Mouse (Mus musculus) neural tube, embryonic 12.5 days (tissue): Measurements from ENCODE around the gene Zcchc7. TPM values are rescaled to one million over a fixed set of nuclear protein-coding genes. Genes with fewer than 3 reads are reported as not detected.

ENCODE experiments used
- ATAC-seq: fragments of 200-750 bp; cut with Nextera tagmentation; 2 replicates; pipeline ENCODE4 v1.8.0; 2017; ENCODE audit warnings: low read depth, mild to moderate bottlenecking, moderate TSS enrichment, moderate library complexity; ENCODE audit not compliant: low FRiP score
- H3K27ac ChIP-seq: fragments of 300-500 bp; sonication (generic); 2 replicates; pipeline ENCODE4 v1.5.1; 2016
- H3K27me3 ChIP-seq: fragments of 300-500 bp; sonication (generic); replicated peaks from 2 replicates; pipeline ENCODE4 v1.6.1; 2016; ENCODE audit warnings: mild to moderate bottlenecking
- H3K36me3 ChIP-seq: fragments of 300-500 bp; sonication (generic); 2 replicates; pipeline ENCODE4 v1.6.1; 2016; ENCODE audit warnings: mild to moderate bottlenecking
- H3K4me1 ChIP-seq: fragments of 300-500 bp; sonication (generic); 2 replicates; pipeline ENCODE4 v1.6.1; 2016
- H3K4me2 ChIP-seq: fragments of 300-500 bp; sonication (generic); replicated peaks from 2 replicates; pipeline ENCODE4 v1.6.1; 2016; ENCODE audit warnings: mild to moderate bottlenecking
- H3K4me3 ChIP-seq: fragments of 300-500 bp; sonication (generic); 2 replicates; pipeline ENCODE4 v1.5.1; 2016
- H3K9ac ChIP-seq: fragments of 300-500 bp; sonication (generic); 2 replicates; pipeline ENCODE4 v1.6.1; 2016; ENCODE audit warnings: mild to moderate bottlenecking
- H3K9me3 ChIP-seq: fragments of 300-500 bp; sonication (generic); 2 replicates; pipeline ENCODE4 v1.6.1; 2016; ENCODE audit warnings: mild to moderate bottlenecking
- WGBS: fragments of 180-500 bp; shearing (Covaris S2); methylation state at CpG from one replicate; pipeline ENCODE4 v1.1.7; 2016; 5-methylcytosine and 5-hydroxymethylcytosine counted together
- polyA plus RNA-seq: library from polyadenylated mRNA; unstranded; fragments of >200 nt; fragmentation: Nextera tagmentation; extraction: Ambion mirVana; gene quantifications from 2 replicates; pipeline ENCODE4 v1.2.1, GENCODE M21; 2016

Gene Zcchc7
- polyA plus RNA-seq, 1 experiment from 2014 or later, result 28.2 TPM

DNA sequence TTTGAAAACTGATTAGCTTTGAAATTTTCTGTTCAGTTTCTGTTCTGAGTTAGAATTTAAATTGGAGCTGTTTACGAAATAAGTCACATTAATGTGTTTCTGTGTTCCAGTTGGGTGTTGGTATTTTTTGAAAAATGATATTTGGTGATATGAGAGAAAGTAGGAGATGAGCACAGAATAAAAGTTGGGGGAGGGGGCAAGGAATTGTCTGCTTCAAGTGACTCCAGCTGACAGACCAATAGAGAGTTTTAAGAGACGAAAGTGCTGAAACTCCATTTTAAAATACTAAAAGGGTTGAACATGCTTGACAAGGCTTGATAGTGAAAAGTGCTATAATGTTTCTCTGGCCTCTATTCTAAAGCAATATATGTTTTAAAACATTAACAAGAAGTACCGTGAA is 21.4 kb downstream of the Zcchc7 start:
- no peak overlapping the region for H3K27ac ChIP-seq
- H3K9ac ChIP-seq, result no peak overlapping the region
- no peak overlapping the region for H3K4me3 ChIP-seq
- WGBS, result 84% methylated on average over 3 of the region's 3 CpGs
- H3K4me1 ChIP-seq, result no peaks in the 10 kb centered on the region
- no peaks in the 10 kb centered on the region for H3K9me3 ChIP-seq
- H3K4me2 ChIP-seq, result no peak overlapping the region
- H3K27me3 ChIP-seq, result no peaks in the 10 kb centered on the region
- no peaks in the 10 kb centered on the region for H3K36me3 ChIP-seq
- no peak for ATAC-seq

DNA sequence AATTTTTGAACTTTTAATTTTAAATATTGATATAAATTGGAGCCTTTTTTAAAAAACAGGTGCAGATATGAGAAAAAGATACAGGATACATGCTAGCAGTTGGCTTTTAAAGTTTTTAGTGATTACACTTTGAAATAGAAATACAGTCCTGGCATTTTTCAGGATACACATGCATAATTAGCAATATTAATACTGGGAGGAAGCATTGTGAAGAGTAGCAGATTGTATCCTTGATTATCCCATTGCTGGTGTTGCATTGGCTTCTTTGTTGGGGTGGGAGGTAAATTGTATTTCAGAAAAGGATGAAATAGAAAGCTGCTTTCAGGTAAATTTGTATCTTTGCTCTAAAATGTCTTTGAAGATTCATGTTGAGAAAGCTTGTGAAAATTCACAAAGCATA is 22.0 kb downstream of the Zcchc7 start:
- no peaks in the 10 kb centered on the region for H3K36me3 ChIP-seq
- no peak overlapping the region for H3K4me2 ChIP-seq
- H3K27me3 ChIP-seq, result no peaks in the 10 kb centered on the region
- no peak overlapping the region for H3K9ac ChIP-seq
- no peak overlapping the region for H3K4me3 ChIP-seq
- no peak overlapping the region for H3K27ac ChIP-seq
- no peak for ATAC-seq
- H3K9me3 ChIP-seq, result no peaks in the 10 kb centered on the region
- no peaks in the 10 kb centered on the region for H3K4me1 ChIP-seq

DNA sequence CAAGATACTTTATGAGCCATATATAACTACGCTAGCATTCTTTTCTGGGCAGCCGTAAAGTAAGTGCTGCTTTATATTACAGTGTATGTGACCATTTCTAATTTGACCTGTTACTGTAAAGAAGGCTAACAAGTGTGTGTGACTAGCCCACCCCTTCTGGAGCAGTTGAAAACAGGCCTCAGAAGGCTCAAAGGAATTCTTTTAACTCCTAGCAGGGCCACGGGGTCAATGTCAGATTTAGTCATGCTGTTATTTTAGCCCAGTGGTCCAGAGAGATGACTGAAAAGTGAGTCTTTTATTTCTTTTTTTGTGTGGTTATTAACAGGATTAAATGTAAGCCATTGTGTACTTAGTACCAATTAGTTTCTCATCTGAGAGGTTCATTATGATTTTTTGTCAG is 22.6 kb downstream of the Zcchc7 start:
- Histone ChIP-seq H3K27ac (no peak overlapping the region), H3K36me3 (no peaks in the 10 kb centered on the region), H3K4me2 (no peak overlapping the region), H3K4me3 (no peak overlapping the region), H3K9ac (no peak overlapping the region), H3K9me3 (no peaks in the 10 kb centered on the region), H3K27me3 (no peaks in the 10 kb centered on the region), H3K4me1 (0 out of 2 replicates have a peak, but pooled peaks cover under 1% of the 10 kb centered on the region)
- 38% methylated on average over 3 of the region's 3 CpGs for WGBS
- no peak for ATAC-seq

DNA sequence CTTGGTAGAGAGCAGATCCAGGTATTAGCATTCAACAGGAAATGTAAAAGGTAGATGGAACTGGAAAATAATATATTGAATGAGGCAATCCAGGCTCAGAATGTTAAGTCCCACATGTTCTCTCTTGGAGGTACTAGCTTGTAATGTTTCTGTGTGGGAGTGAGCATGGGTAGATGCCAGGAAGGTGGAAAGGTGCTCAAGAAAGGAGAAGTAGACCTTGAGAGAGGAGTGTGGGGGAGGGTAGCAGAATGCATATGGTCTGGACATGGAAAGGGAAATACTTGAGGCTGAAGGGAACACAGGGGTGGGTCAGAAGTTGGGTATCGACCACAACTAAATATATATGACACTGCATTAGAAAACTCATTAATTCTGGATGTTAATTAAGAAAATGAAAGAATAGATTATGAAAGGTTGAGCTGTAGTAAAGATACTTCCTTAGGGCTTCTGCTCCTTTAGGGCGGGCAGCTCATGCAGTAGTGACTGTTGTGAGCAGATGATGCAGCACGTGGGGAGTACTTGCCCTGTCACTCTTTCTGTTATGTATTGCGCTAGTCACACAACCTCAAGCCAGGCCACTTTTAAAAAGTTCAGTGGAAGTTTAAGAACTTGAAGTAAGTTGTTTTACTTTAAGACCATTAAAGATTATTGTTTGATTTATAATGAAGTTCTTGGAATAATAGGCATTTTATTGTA is 24.9 kb downstream of the Zcchc7 start:
- Histone ChIP-seq H3K4me2 (no peak overlapping the region), H3K4me3 (no peak overlapping the region), H3K9ac (no peak overlapping the region), H3K36me3 (no peaks in the 10 kb centered on the region), H3K9me3 (no peaks in the 10 kb centered on the region), H3K27me3 (no peaks in the 10 kb centered on the region), H3K27ac (no peak overlapping the region), H3K4me1 (0 out of 2 replicates have a peak, but pooled peaks cover 4% of the 10 kb centered on the region)
- WGBS, result 70% methylated on average over 4 of the region's 4 CpGs
- ATAC-seq, result no peak

DNA sequence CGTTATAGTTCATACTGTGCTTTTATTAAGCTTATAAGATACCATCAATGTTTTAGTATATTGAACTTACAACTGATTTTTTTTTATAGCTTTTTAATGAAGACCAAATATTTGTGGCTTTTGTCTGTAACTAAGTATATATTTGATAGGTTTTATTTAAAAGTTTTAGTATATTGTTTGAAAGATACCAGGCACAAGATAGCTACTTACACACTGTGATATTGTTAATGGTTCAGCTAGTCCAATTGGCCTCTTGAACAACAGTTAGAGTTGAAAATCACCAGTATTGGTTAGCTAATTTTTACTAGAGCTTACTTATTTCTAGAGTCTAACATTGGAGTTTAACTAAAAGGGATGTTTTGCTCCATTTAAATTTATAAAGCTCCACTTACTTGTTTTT is 25.8 kb downstream of the Zcchc7 start:
- H3K9me3 ChIP-seq, result no peaks in the 10 kb centered on the region
- H3K4me1 ChIP-seq, result 0 out of 2 replicates have a peak, but pooled peaks cover 4% of the 10 kb centered on the region
- no peak overlapping the region for H3K9ac ChIP-seq
- no peak overlapping the region for H3K27ac ChIP-seq
- H3K36me3 ChIP-seq, result no peaks in the 10 kb centered on the region
- no peak for ATAC-seq
- whole genome bisulfite sequencing, result 86% methylated on average over 1 of the region's 1 CpGs
- no peak overlapping the region for H3K4me2 ChIP-seq
- no peaks in the 10 kb centered on the region for H3K27me3 ChIP-seq
- H3K4me3 ChIP-seq, result no peak overlapping the region

DNA sequence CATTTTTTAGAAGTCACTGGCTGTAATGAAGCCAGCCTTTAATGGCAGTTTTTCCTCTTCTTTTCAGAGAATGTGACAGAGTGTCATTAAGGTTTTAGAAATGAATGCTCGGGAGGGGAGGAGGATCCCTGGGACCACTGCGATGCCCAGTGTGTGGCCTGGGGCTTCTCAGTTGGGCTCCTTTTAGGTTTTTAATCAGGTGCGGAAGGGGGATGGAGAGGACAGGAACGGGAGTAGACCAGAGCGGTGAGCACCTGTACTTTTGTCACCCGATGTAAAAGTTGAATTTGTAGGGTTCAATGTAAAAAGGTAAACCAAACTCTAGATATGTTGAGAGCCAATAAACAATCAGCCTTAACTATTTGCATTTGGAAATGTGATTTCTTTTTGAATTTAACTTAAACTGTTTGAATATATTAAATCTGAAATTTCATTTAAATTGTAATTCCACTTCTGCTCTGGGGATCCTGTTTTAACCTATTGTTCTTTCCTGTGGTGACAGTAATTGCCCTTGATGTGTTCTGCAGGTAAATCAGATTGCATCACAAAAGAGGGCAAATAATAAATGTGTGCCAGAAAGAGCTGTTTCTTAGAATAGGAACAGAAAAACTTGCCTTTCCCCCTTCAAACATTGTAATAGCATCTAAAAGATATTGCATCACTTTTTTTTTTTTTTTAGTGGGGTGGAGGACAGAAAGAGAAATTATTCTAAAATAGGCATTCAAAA is 28.1 kb downstream of the Zcchc7 start:
- Histone ChIP-seq H3K36me3 (no peaks in the 10 kb centered on the region), H3K4me3 (no peak overlapping the region), H3K9ac (no peak overlapping the region), H3K9me3 (no peaks in the 10 kb centered on the region), H3K4me1 (0 out of 2 replicates have a peak, but pooled peaks cover 4% of the 10 kb centered on the region), H3K4me2 (no peak overlapping the region), H3K27me3 (no peaks in the 10 kb centered on the region), H3K27ac (no peak overlapping the region)
- ATAC-seq, result no peak
- WGBS, result 10% methylated on average over 6 of the region's 6 CpGs

DNA sequence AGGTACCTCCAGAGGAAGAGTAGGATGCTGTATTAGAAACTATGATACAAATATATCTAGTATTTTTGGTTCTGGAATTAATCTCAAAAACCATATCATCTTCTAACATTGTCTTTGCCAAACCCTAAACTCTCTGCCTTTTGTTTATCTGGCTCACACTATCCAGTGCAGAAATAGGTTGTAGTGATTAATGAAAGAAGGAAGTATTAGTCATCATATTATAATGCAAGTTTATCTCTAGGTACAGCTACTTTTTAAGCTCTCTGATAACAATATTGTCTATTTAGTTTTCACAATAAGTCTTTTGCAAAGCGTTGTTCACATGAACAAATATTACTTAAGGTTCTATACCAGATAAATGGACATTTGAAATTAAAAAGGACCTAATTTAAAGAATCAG is 57.2 kb downstream of the Zcchc7 start:
- Histone ChIP-seq H3K27me3 (no peaks in the 10 kb centered on the region), H3K4me2 (no peak overlapping the region), H3K27ac (no peak overlapping the region), H3K4me3 (no peak overlapping the region), H3K9ac (no peak overlapping the region), H3K4me1 (no peaks in the 10 kb centered on the region), H3K9me3 (no peaks in the 10 kb centered on the region), H3K36me3 (no peaks in the 10 kb centered on the region)
- 97% methylated on average over 1 of the region's 1 CpGs for WGBS
- no peak for ATAC-seq

DNA sequence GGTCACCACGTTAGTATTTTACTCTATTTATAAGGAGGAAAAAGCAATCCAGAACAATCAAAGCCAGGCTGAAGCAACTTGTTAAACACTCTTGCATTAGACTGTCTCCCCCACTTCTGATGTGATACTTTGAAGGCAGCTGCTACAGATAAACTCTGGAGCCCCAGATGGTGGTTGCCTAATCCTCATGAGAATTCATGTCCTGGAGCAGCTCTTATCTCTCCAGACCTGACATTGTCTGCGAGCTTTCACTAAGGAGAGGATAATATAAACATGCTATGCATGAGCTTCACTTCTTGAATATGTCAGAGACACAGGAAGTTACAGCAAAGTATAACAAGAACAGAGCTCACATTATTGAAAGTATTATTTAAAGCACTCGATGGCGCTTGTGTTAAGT is 58.1 kb downstream of the Zcchc7 start:
- Histone ChIP-seq H3K9me3 (no peaks in the 10 kb centered on the region), H3K36me3 (no peaks in the 10 kb centered on the region), H3K4me1 (no peaks in the 10 kb centered on the region), H3K4me3 (no peak overlapping the region), H3K9ac (no peak overlapping the region), H3K27ac (no peak overlapping the region), H3K27me3 (no peaks in the 10 kb centered on the region), H3K4me2 (no peak overlapping the region)
- WGBS, result 79% methylated on average over 4 of the region's 4 CpGs
- no peak for ATAC-seq

DNA sequence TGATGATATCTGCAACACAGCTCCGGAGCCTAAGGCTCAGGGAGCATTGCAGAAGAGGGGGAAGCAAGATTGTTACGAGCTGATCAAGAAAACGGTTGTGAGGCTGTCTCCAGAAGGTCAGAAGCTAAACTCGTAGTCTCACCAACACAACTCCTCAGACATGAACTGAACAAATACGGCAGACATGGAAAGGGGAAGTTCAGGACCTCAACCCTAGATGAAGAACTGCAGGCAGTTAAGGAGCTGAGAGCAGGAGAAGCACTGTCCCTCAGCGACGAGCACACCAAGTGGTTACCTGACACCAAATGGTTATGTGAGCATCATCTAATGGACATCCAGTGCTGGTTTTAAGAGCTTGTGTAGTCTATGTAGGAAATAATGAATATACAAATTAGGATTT is 60.9 kb downstream of the Zcchc7 start:
- Histone ChIP-seq H3K27me3 (no peaks in the 10 kb centered on the region), H3K9ac (no peak overlapping the region), H3K4me3 (no peak overlapping the region), H3K4me1 (no peaks in the 10 kb centered on the region), H3K9me3 (no peaks in the 10 kb centered on the region), H3K4me2 (no peak overlapping the region), H3K36me3 (no peaks in the 10 kb centered on the region), H3K27ac (no peak overlapping the region)
- whole genome bisulfite sequencing, result 83% methylated on average over 7 of the region's 7 CpGs
- no peak for ATAC-seq

DNA sequence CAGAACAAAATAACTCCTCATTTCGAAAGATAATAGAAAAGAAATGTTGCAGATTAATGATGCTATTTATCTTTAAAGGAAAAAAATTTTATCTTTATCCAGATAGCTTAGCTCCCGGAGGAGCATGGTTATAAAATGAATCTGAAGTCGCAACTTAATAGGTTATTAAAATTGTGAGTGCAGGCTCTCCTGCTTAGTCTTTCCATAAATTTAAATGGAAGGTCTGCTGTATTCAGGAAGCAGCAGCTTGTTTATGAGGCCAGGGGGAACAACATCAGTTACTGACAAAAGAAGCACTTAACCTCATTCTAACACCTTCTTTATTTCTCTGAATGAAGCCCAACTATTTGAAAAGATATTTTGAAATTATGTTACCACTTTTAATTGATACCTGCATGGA is 74.9 kb downstream of the Zcchc7 start:
- WGBS, result 66% methylated on average over 3 of the region's 3 CpGs
- no peaks in the 10 kb centered on the region for H3K36me3 ChIP-seq

DNA sequence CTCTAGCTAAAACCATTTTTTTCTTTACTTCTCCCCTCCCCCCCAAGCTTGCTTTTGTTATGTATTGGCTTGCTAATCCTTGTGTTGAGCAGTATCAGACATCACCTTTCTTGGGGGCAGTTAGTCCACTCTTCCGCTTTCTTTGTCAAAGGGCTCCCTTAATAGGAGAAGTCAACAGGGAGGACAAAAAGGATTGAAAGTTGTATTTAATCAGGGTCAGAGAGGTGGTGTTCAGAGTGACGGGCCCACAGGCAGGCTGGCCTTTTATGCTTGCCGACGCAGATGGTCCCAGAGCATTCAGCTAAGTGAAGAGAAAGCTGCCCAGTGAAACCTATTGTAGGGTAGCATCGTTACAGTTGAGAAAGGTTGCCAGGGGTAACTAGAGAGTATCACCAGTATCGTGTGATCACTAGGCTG is 96.2 kb downstream of the Zcchc7 start:
- H3K9ac ChIP-seq, result no peak overlapping the region
- ATAC-seq, result peak; percentile 89
- H3K27me3 ChIP-seq, result no peaks in the 10 kb centered on the region
- H3K4me3 ChIP-seq, result no peak overlapping the region
- no peak overlapping the region for H3K27ac ChIP-seq
- no peak overlapping the region for H3K4me2 ChIP-seq
- H3K36me3 ChIP-seq, result no peaks in the 10 kb centered on the region
- no peaks in the 10 kb centered on the region for H3K9me3 ChIP-seq
- 11% methylated on average over 6 of the region's 6 CpGs for WGBS
- H3K4me1 ChIP-seq, result peaks cover 5% of the 10 kb centered on the region; the same call in 1 of the 2 replicates

More for the DNA sequence above, 74.9 kb downstream of the Zcchc7 start:
- Histone ChIP-seq H3K27me3 (no peaks in the 10 kb centered on the region), H3K27ac (no peak overlapping the region), H3K4me1 (peaks cover 3% of the 10 kb centered on the region; the same call in 1 of the 2 replicates), H3K9me3 (no peaks in the 10 kb centered on the region), H3K4me2 (no peak overlapping the region), H3K4me3 (no peak overlapping the region), H3K9ac (no peak overlapping the region)
- ATAC-seq, result no peak

DNA sequence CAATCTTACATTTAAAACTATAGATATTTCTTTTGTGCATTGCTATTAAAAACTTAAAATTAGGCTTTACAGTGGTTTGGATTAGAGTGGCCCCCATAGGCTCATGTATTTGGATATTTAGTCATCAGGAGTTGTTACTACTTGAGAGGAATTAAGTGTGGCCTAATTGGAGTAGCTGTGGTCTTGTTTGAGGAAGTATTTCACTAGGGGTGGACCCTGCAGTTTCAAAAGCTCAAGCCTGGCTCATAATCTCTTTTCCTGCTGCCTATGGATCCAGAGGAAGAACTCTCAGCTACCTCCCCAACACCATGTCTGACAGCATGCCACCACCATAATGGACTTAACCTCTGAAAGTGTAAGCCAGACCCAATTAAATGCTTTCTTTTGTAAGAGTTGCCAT is 115.9 kb downstream of the Zcchc7 start:
- Histone ChIP-seq H3K4me1 (no peaks in the 10 kb centered on the region), H3K36me3 (no peaks in the 10 kb centered on the region), H3K4me3 (no peak overlapping the region), H3K27me3 (no peaks in the 10 kb centered on the region), H3K4me2 (no peak overlapping the region), H3K9me3 (no peaks in the 10 kb centered on the region), H3K27ac (no peak overlapping the region), H3K9ac (no peak overlapping the region)
- ATAC-seq, result no peak

DNA sequence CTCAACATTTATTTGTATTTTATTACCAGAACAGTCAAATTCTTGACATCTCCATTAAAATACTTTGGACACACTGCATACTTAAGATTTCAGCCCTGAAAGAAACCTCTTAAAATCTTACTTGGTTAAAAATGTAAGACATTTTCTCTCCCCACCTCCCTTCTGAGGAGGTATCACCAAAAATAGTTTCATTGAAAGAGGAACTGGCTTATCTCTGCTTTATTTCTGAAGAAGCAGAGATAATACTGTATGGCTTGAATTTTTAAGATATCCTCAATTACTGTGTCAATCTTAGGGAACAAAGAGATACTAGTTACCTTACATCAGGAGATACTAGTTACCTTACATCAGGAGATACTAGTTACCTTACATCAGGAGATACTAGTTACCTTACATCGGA is 116.4 kb downstream of the Zcchc7 start:
- H3K27ac ChIP-seq, result no peak overlapping the region
- ATAC-seq, result no peak
- no peaks in the 10 kb centered on the region for H3K4me1 ChIP-seq
- no peaks in the 10 kb centered on the region for H3K27me3 ChIP-seq
- H3K4me3 ChIP-seq, result no peak overlapping the region
- no peak overlapping the region for H3K4me2 ChIP-seq
- WGBS, result 96% methylated on average over 1 of the region's 1 CpGs
- no peaks in the 10 kb centered on the region for H3K36me3 ChIP-seq
- no peak overlapping the region for H3K9ac ChIP-seq
- H3K9me3 ChIP-seq, result no peaks in the 10 kb centered on the region
